Mouse (Mus musculus) layer of hippocampus, postnatal 36 days (tissue): ENCODE measurements at regions not wholly inside any gene's neighbourhood (a gene's known extent, or its start where the extent isn't known, plus 50 kb on each side); places are given as distances from the start of the nearest gene placed in this dataset.

ENCODE experiments used
- DNase-seq, 2 experiments: peaks; one replicate each; pipeline ENCODE4 v3.0.0; 2022

DNA sequence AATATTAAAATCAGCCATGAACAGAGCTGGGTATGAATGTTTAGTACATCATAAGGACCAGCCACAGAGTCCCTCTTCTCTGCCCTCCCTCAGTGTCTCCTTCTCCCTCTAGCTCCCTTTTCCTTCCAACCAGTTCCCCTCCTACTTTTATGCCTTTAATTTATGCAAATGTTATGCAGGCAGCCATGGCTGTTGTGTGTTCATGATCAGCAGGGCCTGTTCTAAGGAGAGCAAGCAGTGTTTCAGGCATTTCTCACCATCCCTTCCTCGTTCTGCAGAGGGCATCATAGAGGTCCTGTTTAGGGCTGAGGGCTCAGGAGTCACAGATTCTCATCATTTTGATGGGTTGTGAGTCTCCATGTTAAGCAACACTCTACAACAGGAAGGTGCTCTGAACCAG is 162.4 kb upstream of the Dkk2 start:
- no peak for DNase-seq

DNA sequence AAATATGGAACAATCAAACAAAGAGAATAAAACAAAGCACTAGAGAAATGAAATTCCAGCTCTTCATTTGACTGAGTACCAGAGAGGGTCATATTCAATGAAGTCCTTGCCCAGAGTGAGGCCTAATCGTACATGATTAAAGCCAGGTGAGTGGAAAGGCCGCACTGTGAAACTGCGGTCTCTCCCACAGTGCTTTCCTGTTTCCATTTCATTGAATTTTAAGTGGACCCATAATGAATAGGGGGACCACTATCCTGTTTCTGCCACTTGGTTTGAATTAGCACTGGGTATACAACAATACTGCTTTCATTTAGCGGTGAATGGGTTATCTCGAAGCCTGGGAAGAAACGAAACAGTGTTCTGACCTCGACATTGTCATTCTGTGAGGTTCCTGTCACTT is 144.2 kb upstream of the Dkk2 start:
- no peak for DNase-seq

DNA sequence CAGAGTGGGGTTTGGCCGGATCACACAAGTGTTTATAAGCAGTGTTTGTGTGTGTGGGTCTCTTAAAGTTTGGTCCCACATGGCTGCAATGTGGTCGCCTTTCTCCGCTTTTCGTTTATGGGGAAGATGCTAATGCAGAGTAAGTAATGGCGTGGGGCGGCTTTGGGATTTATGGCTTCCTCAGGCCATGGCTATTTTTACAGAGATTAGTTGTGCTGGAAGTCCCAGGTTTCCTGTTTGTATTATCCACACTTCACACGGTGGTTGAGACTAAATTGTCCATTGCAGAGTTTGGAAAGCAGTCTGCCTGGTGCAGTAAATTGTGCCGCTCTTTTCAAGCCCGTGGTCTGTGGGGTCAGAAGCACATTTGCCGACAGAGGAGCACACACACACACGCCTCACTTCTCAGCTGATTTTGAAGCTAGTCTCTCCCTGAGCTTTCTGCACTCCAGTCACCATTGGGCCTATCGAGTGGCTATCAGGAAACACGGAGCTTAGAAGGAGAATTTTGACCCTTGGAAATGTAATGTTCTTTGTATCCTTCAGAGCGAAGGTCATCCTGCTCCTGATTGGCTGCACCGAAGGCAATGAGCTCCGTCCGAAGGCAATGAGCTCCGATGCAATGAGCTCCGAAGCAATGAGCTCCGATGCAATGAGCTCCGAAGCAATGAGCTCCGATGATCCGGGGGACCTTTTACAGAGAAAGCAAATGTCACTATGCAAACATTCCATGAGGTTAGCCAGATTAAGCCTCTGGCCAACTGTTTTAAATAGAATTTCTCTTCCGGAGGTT is 142.9 kb upstream of the Dkk2 start:
- DNase-seq: no peak

DNA sequence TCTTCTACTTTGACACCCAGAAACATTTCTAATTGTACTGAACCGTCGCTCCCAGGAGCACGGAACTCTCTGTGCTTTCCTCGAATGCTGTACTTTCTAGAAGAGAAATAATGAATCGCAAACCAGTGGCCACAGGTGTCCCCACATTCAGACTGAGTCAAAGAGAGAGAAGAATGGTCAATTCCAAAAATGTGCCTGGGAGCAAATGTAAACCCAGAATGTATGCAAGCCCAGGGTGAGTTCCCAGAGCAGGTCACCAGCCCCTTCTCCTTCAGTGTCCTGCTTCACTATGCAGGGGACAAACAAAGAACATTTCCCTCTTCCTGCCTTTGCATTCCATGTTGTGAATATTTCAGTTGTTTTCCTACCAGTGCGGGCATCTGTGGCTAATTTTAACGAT is 141.7 kb upstream of the Dkk2 start:
- no peak for DNase-seq

DNA sequence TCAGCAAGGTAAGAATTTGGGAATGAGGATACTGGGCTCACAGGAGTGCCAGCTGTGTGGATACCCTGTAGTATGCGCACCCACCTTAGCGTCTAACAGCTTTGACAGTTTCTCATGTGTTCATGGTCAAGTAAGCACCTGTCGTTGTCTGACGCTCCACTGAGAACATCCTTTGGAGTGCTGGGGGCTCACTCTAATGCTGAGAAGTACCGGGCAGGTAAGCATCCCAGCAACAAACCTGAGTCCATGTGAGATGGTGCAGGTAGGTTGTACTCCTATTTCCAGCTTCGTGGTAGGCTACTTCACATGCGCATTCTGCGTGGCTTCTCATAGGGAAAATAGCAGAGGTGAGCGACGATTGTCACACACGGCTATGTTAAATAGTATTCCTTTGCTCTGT is 129.3 kb upstream of the Dkk2 start:
- no peak for DNase-seq

DNA sequence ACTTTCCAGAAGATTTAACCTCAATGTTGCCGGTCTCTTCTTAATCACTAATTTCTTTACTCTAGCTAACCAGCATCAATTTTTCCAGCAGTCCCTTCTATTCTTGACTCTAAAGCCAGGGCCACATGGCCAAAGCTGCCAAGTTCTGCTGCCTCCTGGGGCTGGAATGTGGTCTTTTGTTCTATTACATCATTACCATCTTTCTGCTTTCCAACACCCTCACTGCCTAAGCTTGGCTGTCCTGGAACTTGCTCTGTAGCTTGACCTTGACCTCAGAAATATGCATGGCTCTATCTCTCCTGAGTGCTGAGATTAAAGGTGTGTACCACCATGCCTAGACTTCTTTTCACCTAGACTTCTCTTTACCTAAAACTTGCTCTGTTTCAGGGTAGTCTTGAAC is 124.5 kb upstream of the Dkk2 start:
- DNase-seq: no peak

DNA sequence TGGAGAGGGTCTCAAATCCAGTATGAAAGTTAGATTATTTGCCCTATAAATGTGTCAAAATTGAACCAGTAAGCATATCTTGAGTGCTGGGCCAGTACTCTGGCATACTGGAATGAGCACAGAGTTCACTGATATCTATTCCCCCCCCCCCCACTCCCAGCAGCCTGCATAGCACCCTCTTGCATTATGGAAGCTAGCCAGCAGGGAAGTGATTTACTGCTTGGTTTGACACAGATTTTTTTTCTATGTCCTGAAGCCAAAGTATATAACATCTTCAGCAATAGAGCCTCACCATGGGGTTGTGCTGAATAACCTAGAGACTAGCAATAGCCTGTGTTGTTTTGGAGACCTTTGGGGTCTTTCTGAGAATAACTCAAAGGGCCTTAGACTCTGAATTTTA is 123.5 kb upstream of the Dkk2 start:
- no peak for DNase-seq

DNA sequence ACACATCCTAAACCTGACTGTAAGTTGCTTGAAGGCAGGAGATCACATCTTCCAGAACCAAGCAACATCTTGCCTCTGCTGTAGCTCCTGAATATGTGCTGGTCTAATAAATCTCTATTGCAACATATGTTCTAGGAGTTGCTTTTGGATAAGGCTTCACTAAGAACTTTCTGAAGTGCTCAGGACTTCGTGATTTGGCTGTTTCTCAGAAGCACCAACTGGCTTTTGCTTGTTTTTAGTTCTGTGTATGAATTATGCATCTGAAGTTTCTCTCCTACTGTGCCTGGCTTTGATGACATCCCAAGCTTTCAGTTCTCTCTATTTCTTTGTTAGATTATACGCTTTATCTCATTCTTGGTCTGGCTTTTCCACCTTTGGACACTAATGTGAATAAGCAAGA is 122.2 kb upstream of the Dkk2 start:
- no peak for DNase-seq

DNA sequence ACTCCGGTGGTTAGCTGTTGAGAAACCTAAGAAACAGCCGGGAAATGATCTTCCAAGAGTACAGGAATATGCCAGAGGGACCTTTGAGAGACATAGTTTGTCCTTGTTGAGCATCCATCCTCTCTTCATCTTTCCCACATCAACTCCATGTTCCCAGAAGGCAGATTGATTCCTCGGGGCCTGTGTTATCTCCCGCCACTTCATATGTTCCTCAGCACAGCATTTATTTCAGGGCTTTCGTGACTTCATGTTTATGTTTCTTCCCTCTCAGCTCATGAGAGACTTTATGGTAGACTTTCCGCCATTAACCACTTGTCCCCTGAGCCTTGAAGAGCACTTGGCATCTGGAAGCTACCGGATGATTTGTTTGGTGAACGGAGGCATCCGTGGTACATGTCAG is 120.1 kb upstream of the Dkk2 start:
- DNase-seq: no peak

DNA sequence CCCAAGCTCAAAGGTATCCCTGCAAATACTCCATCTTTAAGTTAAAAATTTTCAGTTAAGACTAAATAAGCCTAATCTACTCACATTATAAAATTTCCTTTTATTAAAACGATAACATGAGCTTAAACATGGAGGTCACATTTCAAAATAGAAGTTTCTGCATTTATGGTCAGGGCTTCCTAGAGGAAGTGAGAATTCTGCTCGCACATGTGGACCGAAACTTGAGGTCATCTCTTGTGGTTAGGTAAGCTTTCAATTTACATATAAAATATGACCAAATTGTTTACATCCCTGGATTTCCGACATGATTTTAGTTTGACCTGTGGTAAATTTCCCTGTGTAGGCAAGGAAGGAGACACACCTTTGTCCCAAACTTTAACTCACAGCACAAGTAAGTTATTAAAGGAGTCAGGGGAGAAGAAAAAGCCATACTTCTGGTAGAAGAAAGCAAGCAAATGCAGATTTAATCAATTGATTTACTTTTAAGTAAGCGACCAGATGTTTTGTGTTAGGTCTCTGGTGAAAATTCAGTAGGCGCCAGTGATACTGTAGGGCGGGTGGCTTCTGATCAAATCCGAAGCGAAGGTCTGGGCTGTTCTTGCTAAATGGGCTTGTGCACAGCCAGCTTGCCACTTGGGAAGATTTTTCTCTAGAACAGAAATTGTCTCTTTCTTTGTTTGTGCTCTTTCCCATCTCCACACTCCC is 119.5 kb upstream of the Dkk2 start:
- no peak for DNase-seq

DNA sequence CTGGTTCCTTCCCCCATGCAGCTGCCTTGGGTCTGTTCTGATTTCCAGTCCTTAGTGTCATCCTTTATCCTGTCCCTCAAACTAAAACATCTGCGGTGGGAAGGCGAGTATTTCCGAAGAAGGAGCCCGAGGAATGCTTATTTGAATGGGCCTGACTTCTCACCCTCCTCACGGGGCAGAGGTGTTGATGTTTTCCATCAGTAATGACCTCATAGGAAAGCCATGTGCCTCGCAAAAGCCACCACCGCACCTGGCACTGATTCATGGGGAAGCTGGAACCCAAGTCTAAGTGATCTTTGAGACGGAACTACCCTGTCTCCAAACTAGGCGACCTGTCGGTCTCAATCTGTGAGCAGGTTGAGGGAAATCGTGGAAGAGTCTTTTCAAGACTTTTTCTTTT is 117.8 kb upstream of the Dkk2 start:
- no peak for DNase-seq

DNA sequence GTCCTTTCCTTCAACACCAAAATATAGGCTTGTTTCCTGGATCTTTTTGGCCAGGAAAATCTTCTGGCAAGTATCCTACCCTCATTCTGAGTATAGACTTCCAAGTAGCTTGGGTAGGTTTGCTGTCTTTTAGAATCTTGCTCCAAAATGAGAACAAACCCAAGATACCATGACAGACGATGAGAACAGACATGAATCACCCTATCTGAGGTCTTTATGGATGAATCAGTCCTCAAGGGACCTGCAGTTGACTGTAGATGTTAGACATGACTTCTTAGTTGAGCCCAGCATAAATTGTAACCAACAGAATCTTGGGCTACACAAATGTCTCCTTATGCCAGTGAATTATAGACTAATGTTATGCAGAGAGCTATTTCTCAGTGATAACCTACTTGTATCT is 114.3 kb upstream of the Dkk2 start:
- no peak for DNase-seq

DNA sequence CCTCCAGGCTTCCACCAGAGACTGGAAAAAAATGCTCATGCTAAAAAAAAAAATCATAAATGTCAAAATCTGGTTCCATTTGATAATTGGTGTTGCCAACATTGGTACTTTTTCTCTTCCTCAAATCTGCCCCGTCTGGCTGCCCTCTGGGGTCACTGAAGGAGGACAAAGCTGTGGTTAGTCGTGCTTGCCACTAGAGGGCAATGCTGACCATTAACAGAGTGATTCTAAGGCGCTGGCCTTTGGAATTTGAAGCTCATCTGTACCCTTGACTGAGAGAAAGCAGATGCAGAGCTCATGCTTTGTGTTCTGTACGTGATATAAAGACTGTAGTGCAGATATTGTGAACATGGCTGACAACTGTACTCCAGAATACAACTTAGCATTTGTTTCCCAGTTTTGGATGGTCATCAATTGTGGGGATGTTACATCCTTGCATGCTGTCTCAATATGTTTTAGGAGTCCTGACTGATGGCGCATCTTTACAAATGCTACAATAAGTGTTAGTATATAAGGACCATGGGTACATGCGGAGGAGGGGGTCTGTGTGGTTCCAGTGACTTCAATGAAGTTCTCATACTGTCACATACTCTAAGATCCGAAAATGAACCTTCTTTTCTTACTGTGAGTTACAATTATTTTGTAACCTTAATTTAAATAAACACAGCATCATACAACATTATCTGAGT is 109.0 kb upstream of the Dkk2 start:
- peak; percentile 12 to 30 for DNase-seq

DNA sequence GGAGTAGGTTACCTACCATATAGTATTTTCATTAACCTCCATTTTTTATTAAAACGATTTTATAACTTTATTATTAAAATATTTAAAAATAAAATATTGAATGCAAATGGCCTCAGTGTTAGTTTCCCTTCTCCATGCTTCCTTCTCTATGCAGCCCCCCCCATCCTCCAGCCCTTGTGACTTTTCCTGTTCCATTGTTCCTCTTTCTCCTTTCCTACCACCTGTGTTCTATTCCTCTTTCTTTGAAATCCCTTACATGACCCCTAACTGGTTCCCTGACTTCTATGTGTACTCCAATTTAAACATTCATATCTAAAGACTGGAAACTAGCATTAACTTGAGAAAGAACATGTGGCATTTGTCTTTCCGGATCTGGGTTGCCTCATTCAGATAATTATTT is 101.8 kb upstream of the Dkk2 start:
- DNase-seq: no peak

DNA sequence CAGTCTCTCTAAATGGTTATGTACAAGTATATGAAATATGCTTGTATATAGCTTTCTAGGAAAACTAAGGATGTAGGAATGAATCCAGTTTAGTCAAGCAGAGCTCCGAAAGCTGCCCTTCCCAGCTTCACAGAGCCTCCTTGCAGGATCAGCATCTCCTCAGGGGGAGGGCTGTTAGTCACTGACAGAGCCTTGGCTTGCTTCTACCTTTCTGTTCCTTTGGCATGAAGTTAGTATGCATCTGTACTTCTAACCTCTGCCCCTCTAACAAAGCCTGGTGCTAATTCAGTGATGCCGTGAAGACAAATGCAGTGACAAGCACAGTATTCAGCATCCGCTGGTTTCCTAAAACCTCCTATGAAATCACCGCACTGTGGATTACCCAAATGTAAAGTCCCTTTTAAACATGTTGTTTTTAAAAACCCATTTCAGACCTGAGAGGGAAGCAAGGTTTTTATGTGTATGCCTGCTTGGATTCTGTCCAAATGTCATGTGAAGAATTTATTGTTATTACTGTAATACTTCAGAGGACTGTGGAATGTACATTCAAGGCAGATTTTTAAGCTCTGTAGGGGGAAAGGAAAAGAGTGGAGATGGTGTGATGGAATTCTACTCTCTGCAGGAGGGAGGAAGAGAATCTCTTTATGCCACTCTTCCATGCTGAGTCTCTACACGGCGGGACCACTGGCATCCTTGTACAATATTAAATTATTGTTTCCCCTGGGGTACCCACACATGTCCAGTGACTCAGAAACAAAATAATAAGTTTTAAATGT is 86.1 kb upstream of the Dkk2 start:
- DNase-seq: no peak

DNA sequence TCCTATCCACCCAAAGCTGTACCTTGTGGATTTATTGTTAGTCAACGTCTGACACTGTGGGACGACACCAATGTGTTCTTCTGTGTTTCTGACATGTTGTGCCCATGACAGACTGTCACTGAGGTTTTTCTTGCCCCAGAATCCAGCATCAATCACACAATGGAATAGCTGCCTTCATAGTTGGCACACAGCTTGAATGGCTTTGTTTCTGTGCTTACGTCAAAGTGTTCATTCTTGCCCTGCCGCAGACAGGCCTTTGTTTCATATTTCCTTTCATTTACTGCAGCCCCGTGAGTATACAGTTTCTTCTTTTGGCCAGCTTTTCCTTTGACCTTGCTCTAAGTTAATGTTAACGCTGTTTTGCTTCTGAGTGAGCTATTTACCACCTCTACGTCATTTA is 78.9 kb upstream of the Dkk2 start:
- DNase-seq: no peak

DNA sequence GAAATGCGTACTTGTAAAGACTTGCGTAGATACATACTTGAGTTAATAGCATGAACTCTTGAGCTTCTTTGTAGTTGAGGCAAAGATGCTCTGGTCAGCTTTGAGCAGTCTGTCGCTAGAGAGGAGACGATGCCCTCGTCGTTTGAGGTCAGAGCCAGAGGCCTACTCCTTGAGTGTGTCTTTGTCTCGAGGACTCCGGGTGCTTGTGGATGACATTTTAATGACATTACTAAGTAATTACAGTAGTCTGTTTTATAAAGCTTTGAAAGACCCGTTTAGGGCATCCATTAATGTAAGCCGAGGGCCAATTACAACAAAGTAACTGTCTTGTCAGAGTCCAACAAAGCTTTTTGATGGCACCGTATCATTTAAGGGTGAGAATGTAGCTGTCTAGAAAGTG is 78.2 kb upstream of the Dkk2 start:
- no peak for DNase-seq

DNA sequence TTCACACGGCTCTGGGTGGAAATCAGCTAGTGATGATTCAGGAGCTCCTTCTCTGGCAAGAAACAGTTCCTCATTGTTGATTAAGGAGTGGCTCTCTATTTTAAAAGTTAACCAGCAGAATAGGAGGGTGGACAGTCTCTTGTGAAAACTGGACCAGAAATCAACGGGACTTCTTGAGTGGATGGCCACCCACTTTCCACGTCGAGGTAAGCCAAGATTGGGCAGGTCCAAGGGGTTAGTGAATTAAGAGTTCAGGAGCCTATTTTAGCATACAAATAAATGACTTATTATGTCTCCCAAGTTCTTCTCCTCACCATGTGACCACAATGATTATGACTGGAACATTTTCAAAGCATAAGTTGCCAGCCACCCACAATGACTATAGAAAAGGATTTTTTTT is 77.7 kb upstream of the Dkk2 start:
- DNase-seq: no peak

DNA sequence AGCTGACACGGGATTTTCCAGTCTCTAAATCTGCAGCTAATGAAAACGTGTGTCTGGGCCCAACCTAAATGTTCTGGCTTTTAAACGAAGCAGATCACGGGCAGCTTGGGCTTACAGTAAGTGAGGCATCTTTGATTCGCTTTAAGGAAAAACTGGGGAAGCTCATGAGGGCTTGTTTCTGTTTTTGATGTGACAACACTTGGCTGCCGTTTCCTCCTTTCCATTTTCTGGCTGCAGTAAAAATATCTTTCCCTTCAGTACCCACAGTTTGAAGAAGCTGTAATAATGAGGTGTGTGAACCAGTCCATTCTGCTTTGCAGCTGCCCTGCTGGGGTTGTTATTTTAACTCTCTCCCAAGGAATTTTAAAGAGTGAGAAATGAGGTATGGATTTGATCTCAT is 69.9 kb upstream of the Dkk2 start:
- no peak for DNase-seq

DNA sequence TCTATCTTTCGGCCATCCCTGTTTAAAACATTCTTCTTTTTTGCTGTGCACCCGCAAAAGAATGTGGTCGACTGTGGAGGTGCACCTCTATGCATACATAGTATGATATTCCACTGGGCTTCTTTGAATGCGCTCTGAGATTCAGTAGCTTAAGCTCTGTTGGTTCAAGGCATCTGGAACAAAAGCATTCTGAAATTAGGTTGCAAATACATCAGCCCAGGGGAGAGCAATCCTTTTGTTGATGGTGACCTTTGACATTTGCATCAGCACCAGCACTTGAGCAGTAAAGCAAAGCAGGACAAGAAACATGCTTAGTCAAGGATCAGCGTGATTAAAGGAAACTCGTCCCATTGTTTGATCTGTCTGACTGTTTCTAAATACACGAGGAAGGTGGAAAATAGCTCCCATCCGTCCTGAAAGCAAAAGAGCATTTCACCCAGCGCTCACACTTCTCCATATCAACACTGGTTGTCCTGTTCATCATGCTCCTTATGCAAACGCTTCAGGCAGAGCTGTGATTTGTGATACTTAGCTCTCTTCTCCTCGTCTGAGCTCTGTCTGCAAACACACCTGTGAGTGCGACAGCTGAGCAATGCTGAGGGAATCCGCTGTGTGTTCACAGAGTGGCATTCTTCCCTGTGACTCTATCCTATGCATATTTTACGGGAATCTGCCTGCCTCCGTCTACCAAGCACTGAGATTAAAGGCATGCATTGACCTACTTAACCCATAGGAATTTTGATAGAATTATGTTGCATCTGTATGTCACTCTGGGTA is 67.4 kb upstream of the Dkk2 start:
- no peak for DNase-seq

DNA sequence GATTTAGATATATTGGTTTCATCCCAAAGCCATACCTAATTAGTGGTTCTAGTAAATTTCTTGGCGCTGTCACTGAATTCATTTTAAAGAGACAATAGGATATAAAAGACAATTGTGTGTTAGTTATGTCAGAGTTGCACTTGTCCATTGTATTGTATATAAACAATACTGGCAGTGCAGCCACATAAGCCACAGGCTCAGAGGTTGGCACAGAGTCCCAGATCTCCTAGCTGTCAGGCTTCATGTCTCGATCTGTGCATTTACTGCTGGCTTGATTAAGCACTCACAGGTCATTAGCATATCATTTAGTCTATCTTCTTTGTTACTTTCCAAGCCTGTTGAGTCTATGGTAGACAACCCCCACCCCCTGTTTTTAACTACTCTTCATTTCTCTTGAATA is 66.6 kb upstream of the Dkk2 start:
- DNase-seq: no peak

DNA sequence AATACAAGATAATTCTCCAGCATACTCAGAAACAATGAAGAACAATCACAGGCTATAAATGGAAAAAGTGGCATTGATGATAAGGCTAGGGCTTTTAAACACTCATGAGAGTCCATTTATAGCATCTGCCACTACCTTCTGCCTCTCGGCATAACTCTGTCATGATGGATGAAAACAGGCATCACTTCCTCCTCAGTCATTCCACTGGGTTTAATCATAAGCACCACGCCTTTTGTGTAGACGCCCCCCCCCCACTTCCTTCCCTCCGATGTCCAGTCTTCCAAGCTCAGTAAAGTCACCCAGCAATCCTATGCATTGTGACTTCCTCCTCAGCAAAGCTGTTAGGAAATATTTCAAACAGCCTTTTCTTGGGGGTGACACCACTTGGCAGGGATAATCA is 63.1 kb upstream of the Dkk2 start:
- no peak for DNase-seq
